ENCODE assay signal across 8 mouse cellular contexts in genomic region chrX:57053174-57053992, GRCm38 (mm10). TPM values are rescaled to one million over a fixed set of nuclear protein-coding genes. Genes with fewer than 3 reads are reported as not detected.
A peak's percentile ranks its signal among the peaks of the same experiment; 100 is the strongest.
DNase-seq lines count a peak whose midpoint lies in the region; ATAC-seq and TF ChIP-seq lines count a peak whose summit lies in the region.

Gene Htatsf1, plus strand, starts transcription at chrX:57053583.

- peak within 1 kb of the TSS; percentile 59 for H3K4me2 ChIP-seq in forebrain, embryonic 12.5 days
- H3K4me2 ChIP-seq in heart, postnatal 0 days (ENCODE audit: low read depth, low read length) = peak within 1 kb of the TSS; percentile 69
- H3K4me2 ChIP-seq in liver, postnatal 0 days (ENCODE audit: low read depth, low read length) = peak within 1 kb of the TSS; percentile 77
- peak within 1 kb of the TSS; percentile 50 for H3K4me2 ChIP-seq in neural tube, embryonic 14.5 days (ENCODE audit: low read depth, low read length)

- H3K4me1 ChIP-seq in E14TG2a.4 (replicated peaks; ENCODE audit: low read depth, low read length) = 0 out of 2 replicates have a peak, but pooled peaks cover 4% of the 10 kb centered on the region
- H3K4me1 ChIP-seq in forebrain, embryonic 12.5 days = peaks cover 4% of the 10 kb centered on the region; the same call in 1 of the 2 replicates
- no peaks in the 10 kb centered on the region for H3K4me1 ChIP-seq in heart, postnatal 0 days (ENCODE audit: control insufficient read depth, insufficient read depth)
- H3K4me1 ChIP-seq in liver, postnatal 0 days (ENCODE audit: insufficient read depth) = no peaks in the 10 kb centered on the region
- no peaks in the 10 kb centered on the region for H3K4me1 ChIP-seq in neural tube, embryonic 14.5 days (ENCODE audit: control insufficient read depth, insufficient read depth, low read length)

- peaks cover 21% of the 10 kb centered on the region for H3K36me3 ChIP-seq in E14TG2a.4 (ENCODE audit: insufficient read depth, low read length)
- no peaks in the 10 kb centered on the region for H3K36me3 ChIP-seq in forebrain, embryonic 12.5 days (replicated peaks)
- H3K36me3 ChIP-seq in heart, postnatal 0 days (replicated peaks; ENCODE audit: control insufficient read depth, insufficient read depth, low read length) = peaks cover 22% of the 10 kb centered on the region
- no peaks in the 10 kb centered on the region; the same call in 1 of the 2 replicates for H3K36me3 ChIP-seq in liver, postnatal 0 days (replicated peaks; ENCODE audit: insufficient read depth, low read length)
- H3K36me3 ChIP-seq in neural tube, embryonic 14.5 days (ENCODE audit: control insufficient read depth, insufficient read depth, low read length) = no peaks in the 10 kb centered on the region

- 16% methylated on average over 71 of the region's 85 CpGs for WGBS in forebrain, embryonic 12.5 days
- WGBS in heart, postnatal 0 days = 11% methylated on average over 76 of the region's 85 CpGs
- WGBS in liver, postnatal 0 days (ENCODE audit: insufficient replicate concordance) = 15% methylated on average over 60 of the region's 85 CpGs
- WGBS in neural tube, embryonic 14.5 days = 26% methylated on average over 54 of the region's 85 CpGs

- H3K9ac ChIP-seq in forebrain, embryonic 12.5 days = peak within 1 kb of the TSS; percentile 59
- H3K9ac ChIP-seq in heart, postnatal 0 days (replicated peaks; ENCODE audit: low read depth, low read length) = peak within 1 kb of the TSS; percentile 62
- H3K9ac ChIP-seq in liver, postnatal 0 days (replicated peaks) = peak within 1 kb of the TSS; percentile 75
- H3K9ac ChIP-seq in neural tube, embryonic 14.5 days (replicated peaks; ENCODE audit: low read depth, low read length) = peak within 1 kb of the TSS; percentile 65

- peak within 1 kb of the TSS; percentile 95 for H3K27ac ChIP-seq in forebrain, embryonic 12.5 days
- H3K27ac ChIP-seq in heart, postnatal 0 days (ENCODE audit: low read depth) = peak within 1 kb of the TSS; percentile 93
- H3K27ac ChIP-seq in liver, postnatal 0 days (ENCODE audit: low read depth) = peak within 1 kb of the TSS; percentile 95
- H3K27ac ChIP-seq in neural tube, embryonic 14.5 days (ENCODE audit: low read depth, low read length) = peak within 1 kb of the TSS; percentile 93

- H3K27me3 ChIP-seq in E14TG2a.4 (ENCODE audit: insufficient read depth, low read length) = no peaks in the 10 kb centered on the region
- no peaks in the 10 kb centered on the region for H3K27me3 ChIP-seq in forebrain, embryonic 12.5 days
- H3K27me3 ChIP-seq in heart, postnatal 0 days (ENCODE audit: control insufficient read depth, insufficient read depth, low read length) = no peaks in the 10 kb centered on the region
- no peaks in the 10 kb centered on the region for H3K27me3 ChIP-seq in liver, postnatal 0 days (ENCODE audit: insufficient read depth, low read length)
- H3K27me3 ChIP-seq in neural tube, embryonic 14.5 days (ENCODE audit: control insufficient read depth, insufficient read depth, low read length) = no peaks in the 10 kb centered on the region

- H3K4me3 ChIP-seq in E14TG2a.4 (replicated peaks; ENCODE audit: low read length) = peak within 1 kb of the TSS; percentile 82
- H3K4me3 ChIP-seq in forebrain, embryonic 12.5 days (replicated peaks) = peak within 1 kb of the TSS; percentile 55
- peak within 1 kb of the TSS; percentile 70 for H3K4me3 ChIP-seq in heart, postnatal 0 days (ENCODE audit: low read depth, low read length)
- peak within 1 kb of the TSS; percentile 55 for H3K4me3 ChIP-seq in liver, postnatal 0 days (ENCODE audit: low read depth, low read length)
- H3K4me3 ChIP-seq in neural tube, embryonic 14.5 days (ENCODE audit: low read depth, low read length) = peak within 1 kb of the TSS; percentile 49

- H3K9me3 ChIP-seq in E14TG2a.4 (ENCODE audit: low read length) = no peaks in the 10 kb centered on the region
- H3K9me3 ChIP-seq in forebrain, embryonic 12.5 days = no peaks in the 10 kb centered on the region
- no peaks in the 10 kb centered on the region for H3K9me3 ChIP-seq in heart, postnatal 0 days (replicated peaks; ENCODE audit: control insufficient read depth, low read length)
- no peaks in the 10 kb centered on the region for H3K9me3 ChIP-seq in liver, postnatal 0 days (ENCODE audit: low read length)
- no peaks in the 10 kb centered on the region for H3K9me3 ChIP-seq in neural tube, embryonic 14.5 days (ENCODE audit: control insufficient read depth, low read length)

- TF ChIP-seq CTCF in E14TG2a.4 (conservative IDR thresholded peaks at IDR 0.05; ENCODE audit: low read length) = no peak
- no peak for TF ChIP-seq CTCF in heart, postnatal 0 days (IDR thresholded peaks at IDR 0.05; ENCODE audit: low read depth)
- 0 out of 2 replicates have a peak, but pooled peaks have one; percentile 0 for TF ChIP-seq CTCF in liver, postnatal 0 days (IDR thresholded peaks at IDR 0.05; ENCODE audit: low read depth)

- DNase-seq in c-Kit-positive CD71-positive TER-119-positive erythroid progenitor cells, embryonic 14.5 days (ENCODE audit: low spot score) = peak; percentile 61
- peak; percentile 51 for DNase-seq in heart, postnatal 0 days (ENCODE audit: low spot score)
- peak; percentile 82 to 90 for DNase-seq in kidney, postnatal 4 days
- DNase-seq in liver, postnatal 0 days = peak; percentile 85
- peak; percentile 83 for DNase-seq in testis, postnatal 10 days (ENCODE audit: low spot score)

- no peak for TF ChIP-seq EP300 in heart, postnatal 0 days (IDR thresholded peaks at IDR 0.05; ENCODE audit: low read depth)
- no peak for TF ChIP-seq EP300 in liver, postnatal 0 days (IDR thresholded peaks at IDR 0.05; ENCODE audit: low read depth)

- ATAC-seq in forebrain, embryonic 12.5 days (ENCODE audit: low FRiP score) = peak; percentile 96
- ATAC-seq in heart, postnatal 0 days (ENCODE audit: insufficient read depth, low read depth) = peak; percentile 95
- ATAC-seq in liver, postnatal 0 days = peak; percentile 96
- peak; percentile 97 for ATAC-seq in neural tube, embryonic 14.5 days (ENCODE audit: low read depth)

RNA-seq across cellular contexts. Expression of gene Htatsf1, which starts in this region (rescaled TPM):
- polyA plus RNA-seq in forebrain, embryonic 12.5 days (2016; fragmentation: Nextera tagmentation; extraction: Ambion mirVana) = 95.1 and 99.2 TPM in 2 replicates
- 30.4 and 43.7 TPM in 2 replicates for total RNA-seq in heart, postnatal 0 days (2014; rRNA removed; ENCODE audit: low replicate concordance)
- 60.4 and 61.1 TPM in 2 replicates for polyA plus RNA-seq in heart, postnatal 0 days (2015; fragmentation: Nextera tagmentation; extraction: Ambion mirVana)
- 20.3 and 22.1 TPM in 2 replicates for polyA plus RNA-seq in liver, postnatal 0 days (2015; fragmentation: Nextera tagmentation; extraction: Ambion mirVana)
- polyA plus RNA-seq in neural tube, embryonic 14.5 days (2014; fragmentation: Nextera tagmentation; extraction: Ambion mirVana) = 83.9 and 87.0 TPM in 2 replicates

Comparison
In these comparisons a context has a peak if more than half of its experiments do, and no peak if none do; other contexts are left out.
1. Peak in every context shown above with its lines: DNase-seq, ATAC-seq, H3K4me3 ChIP-seq and H3K27ac ChIP-seq.